Mouse (Mus musculus) liver, embryonic 11.5 days (tissue): ENCODE measurements around the gene Kpna7. TPM values are rescaled to one million over a fixed set of nuclear protein-coding genes. Genes with fewer than 3 reads are reported as not detected.

ENCODE experiments used
- ATAC-seq: fragments of 200-750 bp; cut with Nextera tagmentation; replicated peaks from 2 replicates; pipeline ENCODE4 v1.8.0; 2017; ENCODE audit warnings: moderate number of reproducible peaks, mild to moderate bottlenecking, moderate TSS enrichment, moderate library complexity; ENCODE audit not compliant: low FRiP score
- DNase-seq: peaks from one replicate; pipeline ENCODE4 v3.0.0-alpha.2; 2017; ENCODE audit warnings: low spot score
- H3K27ac ChIP-seq: fragments of 300-500 bp; sonication (generic); 2 replicates; pipeline ENCODE4 v1.5.1; 2014; ENCODE audit warnings: mild to moderate bottlenecking, low read depth, low read length, control low read depth
- H3K27me3 ChIP-seq: fragments of 300-500 bp; sonication (generic); replicated peaks from 2 replicates; pipeline ENCODE4 v1.6.1; 2014; ENCODE audit warnings: low read length, mixed read lengths; ENCODE audit not compliant: control insufficient read depth, insufficient read depth
- H3K36me3 ChIP-seq: fragments of 300-500 bp; sonication (generic); 2 replicates; pipeline ENCODE4 v1.6.1; 2014; ENCODE audit warnings: mild to moderate bottlenecking, low read length, moderate library complexity, mixed read lengths; ENCODE audit not compliant: control insufficient read depth, insufficient read depth
- H3K4me1 ChIP-seq: fragments of 300-500 bp; sonication (generic); replicated peaks from 2 replicates; pipeline ENCODE4 v1.6.1; 2014; ENCODE audit warnings: low read length, mixed read lengths; ENCODE audit not compliant: control insufficient read depth, insufficient read depth
- H3K4me2 ChIP-seq: fragments of 300-500 bp; sonication (generic); 2 replicates; pipeline ENCODE4 v1.6.1; 2014; ENCODE audit warnings: mild to moderate bottlenecking, control low read depth, moderate library complexity
- H3K4me3 ChIP-seq: fragments of 300-500 bp; sonication (generic); 2 replicates; pipeline ENCODE4 v1.5.1; 2014; ENCODE audit warnings: low read depth, low read length, control low read depth
- H3K9ac ChIP-seq: fragments of 300-500 bp; sonication (generic); 2 replicates; pipeline ENCODE4 v1.6.1; 2014; ENCODE audit warnings: low read depth, low read length, control low read depth
- H3K9me3 ChIP-seq: fragments of 300-500 bp; sonication (generic); 2 replicates; pipeline ENCODE4 v1.6.1; 2016; ENCODE audit warnings: low read length, inconsistent platforms, mixed read lengths; ENCODE audit not compliant: control insufficient read depth
- WGBS: fragments of 180-500 bp; shearing (Covaris S2); extraction: QIAGEN DNeasy Blood & Tissue Kit; methylation state at CpG from one replicate; pipeline ENCODE4 v1.1.7; 2014; 5-methylcytosine and 5-hydroxymethylcytosine counted together
- polyA plus RNA-seq: library from polyadenylated mRNA; unstranded; fragments of >200 nt; fragmentation: Nextera tagmentation; extraction: Ambion mirVana; gene quantifications from 2 replicates; pipeline ENCODE4 v1.2.1, GENCODE M21; 2014

The Kpna7 gene
- polyA plus RNA-seq, 1 experiment from 2014 or later = 0.27 TPM

DNA sequence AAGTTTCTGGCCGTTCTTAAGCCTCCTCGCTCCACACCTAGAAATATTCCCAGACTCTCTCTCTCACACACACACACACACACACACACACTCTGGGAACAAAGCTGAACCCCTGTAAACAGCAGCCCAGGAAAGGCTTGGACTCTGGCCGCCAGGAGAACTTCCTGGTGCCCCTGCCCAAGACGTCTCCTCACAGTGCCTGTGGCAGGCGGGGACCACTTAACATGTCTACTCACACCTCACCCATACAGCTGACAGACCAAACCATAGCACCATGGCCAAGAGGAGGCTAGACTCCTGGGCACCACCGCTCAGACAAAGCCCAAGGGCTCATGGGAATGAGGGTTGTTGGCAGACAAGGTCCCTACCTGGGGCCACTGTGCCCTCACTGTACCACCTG, 140.5 kb downstream of the Kpna7 start:
- Histone ChIP-seq H3K27ac (no peak overlapping the region), H3K4me2 (no peak overlapping the region), H3K9me3 (no peaks in the 10 kb centered on the region), H3K36me3 (no peaks in the 10 kb centered on the region), H3K4me3 (no peak overlapping the region), H3K27me3 (no peaks in the 10 kb centered on the region), H3K9ac (no peak overlapping the region), H3K4me1 (0 out of 2 replicates have a peak, but pooled peaks cover 3% of the 10 kb centered on the region)
- WGBS = 78% methylated on average over 6 of the region's 6 CpGs
- ATAC-seq = no peak
- no peak for DNase-seq

DNA sequence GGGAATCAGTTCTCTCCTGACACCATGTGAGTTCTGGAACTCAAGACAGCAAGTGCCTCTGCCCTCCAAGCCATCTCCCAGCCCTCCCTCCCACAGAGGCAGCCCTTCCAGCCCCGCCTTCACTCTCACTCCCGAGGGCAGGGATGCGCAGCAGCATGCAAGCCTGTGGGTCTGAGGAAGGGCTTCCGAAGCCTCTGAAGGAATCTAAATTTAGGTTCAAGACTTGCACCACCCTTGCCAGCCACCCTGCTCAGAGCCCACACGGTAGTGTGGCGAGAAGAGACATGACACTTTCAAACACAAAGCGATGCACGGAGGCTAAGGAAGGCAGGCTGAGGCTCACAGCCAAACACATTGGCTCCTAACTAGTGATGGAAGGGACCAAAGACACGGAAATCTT, 141.4 kb downstream of the Kpna7 start:
- Histone ChIP-seq H3K27ac (no peak overlapping the region), H3K9ac (no peak overlapping the region), H3K9me3 (no peaks in the 10 kb centered on the region), H3K36me3 (no peaks in the 10 kb centered on the region), H3K4me1 (no peaks in the 10 kb centered on the region; the same call in 1 of the 2 replicates), H3K4me2 (no peak overlapping the region), H3K27me3 (no peaks in the 10 kb centered on the region), H3K4me3 (no peak overlapping the region)
- WGBS = 69% methylated on average over 9 of the region's 9 CpGs
- ATAC-seq = no peak
- DNase-seq = no peak

DNA sequence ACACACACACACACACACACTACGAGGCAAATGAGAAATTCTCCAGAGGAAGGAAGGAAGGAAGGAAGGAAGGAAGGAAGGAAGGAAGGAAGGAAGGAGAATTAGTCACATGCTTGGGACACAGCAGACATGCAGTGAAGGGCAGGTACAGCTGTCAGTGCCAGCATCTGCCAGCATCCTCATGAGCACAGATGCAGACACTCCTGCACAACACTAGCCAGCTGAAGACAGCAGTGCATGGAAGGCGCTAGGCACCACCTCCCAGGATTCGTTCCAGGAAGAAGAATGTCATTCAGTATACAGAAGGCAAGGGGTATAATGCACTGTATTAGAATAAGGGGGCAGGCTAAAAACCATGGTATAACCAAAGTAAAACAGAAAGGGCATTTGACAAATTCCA, 142.9 kb downstream of the Kpna7 start:
- no peak for ATAC-seq
- Histone ChIP-seq H3K27me3 (no peaks in the 10 kb centered on the region), H3K9ac (no peak overlapping the region), H3K4me1 (no peaks in the 10 kb centered on the region; the same call in 1 of the 2 replicates), H3K27ac (no peak overlapping the region), H3K4me2 (no peak overlapping the region), H3K4me3 (no peak overlapping the region), H3K36me3 (no peaks in the 10 kb centered on the region), H3K9me3 (no peaks in the 10 kb centered on the region)
- DNase-seq = no peak
- 80% methylated on average over 3 of the region's 3 CpGs for WGBS

DNA sequence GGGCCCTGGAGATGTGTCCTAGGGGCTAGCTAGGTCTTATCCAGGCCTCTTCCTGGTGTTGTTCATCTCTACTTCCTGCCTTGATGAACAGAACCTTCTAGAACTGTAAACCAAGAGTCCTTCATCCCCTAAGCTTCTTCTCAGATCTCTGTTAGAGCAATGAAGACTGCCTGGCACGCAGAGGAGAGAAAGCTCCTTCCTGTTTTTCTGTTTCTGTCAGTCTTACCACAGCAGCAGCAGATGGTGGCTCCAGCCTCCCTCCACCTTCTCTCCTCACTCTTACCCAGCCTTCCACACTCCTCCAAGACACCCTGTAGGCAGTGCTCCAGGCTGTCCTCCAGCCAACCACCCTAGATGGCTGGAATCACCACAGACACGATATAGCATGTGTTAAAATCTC, 146.5 kb downstream of the Kpna7 start:
- Histone ChIP-seq H3K4me3 (no peak overlapping the region), H3K27ac (no peak overlapping the region), H3K4me1 (peaks cover 5% of the 10 kb centered on the region), H3K9me3 (no peaks in the 10 kb centered on the region), H3K9ac (no peak overlapping the region), H3K4me2 (no peak overlapping the region), H3K36me3 (no peaks in the 10 kb centered on the region), H3K27me3 (no peaks in the 10 kb centered on the region)
- 39% methylated on average over 2 of the region's 2 CpGs for WGBS
- ATAC-seq (no peak), DNase-seq (no peak)

Other genes starting within 250 kb of the Kpna7 start
- gene Smurf1, start 118.2 kb downstream of the Kpna7 start, polyA plus RNA-seq = 8.6 and 9.2 TPM in 2 replicates
- not detected in 2 replicates for gene Gm4871, start 51.3 kb downstream of the Kpna7 start, polyA plus RNA-seq
- not detected in 2 replicates for gene 1700018F24Rik, start 41.0 kb downstream of the Kpna7 start, polyA plus RNA-seq
- 114 TPM in 2 replicates for gene Arpc1a, start 200 bp downstream of the Kpna7 start, polyA plus RNA-seq
- 190 and 209 TPM in 2 replicates for gene Arpc1b, start 30.2 kb upstream of the Kpna7 start, polyA plus RNA-seq
- gene Pdap1, start 56.2 kb upstream of the Kpna7 start, polyA plus RNA-seq = 104 and 122 TPM in 2 replicates
- gene Bud31, start 56.3 kb upstream of the Kpna7 start, polyA plus RNA-seq = 233 and 243 TPM in 2 replicates
- 15.7 and 17.6 TPM in 2 replicates for gene Ptcd1, start 83.1 kb upstream of the Kpna7 start, polyA plus RNA-seq
- gene Cpsf4, start 83.2 kb upstream of the Kpna7 start, polyA plus RNA-seq = 38.6 and 44.1 TPM in 2 replicates
- 528 and 573 TPM in 2 replicates for gene Atp5j2, start 108.0 kb upstream of the Kpna7 start, polyA plus RNA-seq
- 5.9 and 7.3 TPM in 2 replicates for gene Zkscan14, start 117.8 kb upstream of the Kpna7 start, polyA plus RNA-seq
- 10.3 TPM in 2 replicates for gene Zkscan5, start 120.5 kb upstream of the Kpna7 start, polyA plus RNA-seq
- gene Zfp655, start 147.7 kb upstream of the Kpna7 start, polyA plus RNA-seq = 33.2 and 36.4 TPM in 2 replicates
- 0.48 TPM in 2 replicates for gene Zscan25, start 196.5 kb upstream of the Kpna7 start, polyA plus RNA-seq